Mouse (Mus musculus): ENCODE results near the gene Tmem208. TPM values are rescaled to one million over a fixed set of nuclear protein-coding genes. Genes with fewer than 3 reads are reported as not detected.

Gene Tmem208
- polyA plus RNA-seq, 1 experiment from 2014 or later, result 115 TPM

GRCm38 (mm10) chr8:105341399-105341798 lies 15.2 kb downstream of the Tmem208 start:
- ATAC-seq (ENCODE audit: insufficient read depth), result peak; percentile 89
- Histone ChIP-seq H3K9ac (no peak overlapping the region), H3K4me1 (ENCODE audit: insufficient read depth) (peaks cover 45% of the 10 kb centered on the region), H3K9me3 (ENCODE audit: low read depth, low read length) (no peaks in the 10 kb centered on the region), H3K27ac (ENCODE audit: low read depth) (peak overlapping the region; percentile 97), H3K27me3 (ENCODE audit: insufficient read depth, low read length) (no peaks in the 10 kb centered on the region), H3K4me3 (ENCODE audit: low read depth, low read length) (no peak overlapping the region), H3K36me3 (ENCODE audit: insufficient read depth) (peaks cover 52% of the 10 kb centered on the region), H3K4me2 (peak overlapping the region; percentile 44; the same call in 1 of the 2 replicates)
- WGBS, result 31% methylated on average over 8 of the region's 8 CpGs
- peak; percentile 98 for DNase-seq
- no peak for TF ChIP-seq CTCF (IDR thresholded peaks at IDR 0.05; ENCODE audit: low read depth)

GRCm38 (mm10) chr8:105342768-105343167 lies 16.6 kb downstream of the Tmem208 start:
- Histone ChIP-seq H3K9ac (no peak overlapping the region; the same call in none of the 2 replicates), H3K4me2 (peak overlapping the region; percentile 90), H3K4me3 (ENCODE audit: low read depth, low read length) (peak overlapping the region; percentile 10; the same call in 1 of the 2 replicates), H3K9me3 (ENCODE audit: low read depth, low read length) (no peaks in the 10 kb centered on the region), H3K27ac (ENCODE audit: low read depth) (peak overlapping the region; percentile 96), H3K36me3 (ENCODE audit: insufficient read depth) (peaks cover 39% of the 10 kb centered on the region), H3K4me1 (ENCODE audit: insufficient read depth) (peaks cover 45% of the 10 kb centered on the region), H3K27me3 (ENCODE audit: insufficient read depth, low read length) (no peaks in the 10 kb centered on the region)
- no peak for TF ChIP-seq CTCF (IDR thresholded peaks at IDR 0.05; ENCODE audit: low read depth)
- DNase-seq (no peak), ATAC-seq (ENCODE audit: insufficient read depth) (no peak)
- WGBS, result 57% methylated on average over 4 of the region's 4 CpGs

GRCm38 (mm10) chr8:105343791-105344574 lies 17.8 kb downstream of the Tmem208 start:
- peak; percentile 75 for DNase-seq
- H3K4me3 ChIP-seq (ENCODE audit: low read depth, low read length), result peak overlapping the region; percentile 84
- WGBS, result 26% methylated on average over 8 of the region's 8 CpGs
- no peaks in the 10 kb centered on the region for H3K9me3 ChIP-seq (ENCODE audit: low read depth, low read length)
- H3K27me3 ChIP-seq (ENCODE audit: insufficient read depth, low read length), result no peaks in the 10 kb centered on the region
- peak overlapping the region; percentile 83 for H3K9ac ChIP-seq
- H3K27ac ChIP-seq (ENCODE audit: low read depth), result peak overlapping the region; percentile 96
- H3K36me3 ChIP-seq (ENCODE audit: insufficient read depth), result peaks cover 27% of the 10 kb centered on the region
- H3K4me1 ChIP-seq (ENCODE audit: insufficient read depth), result peaks cover 45% of the 10 kb centered on the region
- no peak for TF ChIP-seq CTCF (IDR thresholded peaks at IDR 0.05; ENCODE audit: low read depth)
- H3K4me2 ChIP-seq, result peak overlapping the region; percentile 90
- no peak for ATAC-seq (ENCODE audit: insufficient read depth)

- ATAC-seq (ENCODE audit: insufficient read depth), result no peak
- DNase-seq, result peak; percentile 51
- Histone ChIP-seq H3K4me2 (peak overlapping the region; percentile 90), H3K36me3 (ENCODE audit: insufficient read depth) (peaks cover 18% of the 10 kb centered on the region), H3K4me3 (ENCODE audit: low read depth, low read length) (peak overlapping the region; percentile 84), H3K9ac (peak overlapping the region; percentile 83), H3K27ac (ENCODE audit: low read depth) (peak overlapping the region; percentile 96), H3K9me3 (ENCODE audit: low read depth, low read length) (no peaks in the 10 kb centered on the region), H3K4me1 (ENCODE audit: insufficient read depth) (peaks cover 39% of the 10 kb centered on the region), H3K27me3 (ENCODE audit: insufficient read depth, low read length) (peaks cover 4% of the 10 kb centered on the region; the same call in 1 of the 2 replicates)
- no peak for TF ChIP-seq CTCF (IDR thresholded peaks at IDR 0.05; ENCODE audit: low read depth)
- 29% methylated on average over 7 of the region's 7 CpGs for WGBS
Measured at GRCm38 (mm10) chr8:105345061-105345975, 19.2 kb downstream of the Tmem208 start.

GRCm38 (mm10) chr8:105346611-105347427 lies 20.7 kb downstream of the Tmem208 start:
- peaks cover 18% of the 10 kb centered on the region for H3K36me3 ChIP-seq (ENCODE audit: insufficient read depth)
- ATAC-seq (ENCODE audit: insufficient read depth) (peak; percentile 25), DNase-seq (peak; percentile 85)
- H3K9ac ChIP-seq, result peak overlapping the region; percentile 83
- TF ChIP-seq CTCF (IDR thresholded peaks at IDR 0.05; ENCODE audit: low read depth), result no peak
- 0% methylated on average over 34 of the region's 34 CpGs for WGBS
- H3K27ac ChIP-seq (ENCODE audit: low read depth), result peak overlapping the region; percentile 96
- H3K4me2 ChIP-seq, result peak overlapping the region; percentile 90
- H3K4me3 ChIP-seq (ENCODE audit: low read depth, low read length), result peak overlapping the region; percentile 84
- H3K4me1 ChIP-seq (ENCODE audit: insufficient read depth), result peaks cover 31% of the 10 kb centered on the region
- H3K9me3 ChIP-seq (ENCODE audit: low read depth, low read length), result no peaks in the 10 kb centered on the region
- peaks cover 4% of the 10 kb centered on the region; the same call in 1 of the 2 replicates for H3K27me3 ChIP-seq (ENCODE audit: insufficient read depth, low read length)

- Histone ChIP-seq H3K4me3 (ENCODE audit: low read depth, low read length) (peak within 1 kb of the TSS; percentile 84), H3K9me3 (ENCODE audit: low read depth, low read length) (no peaks in the 10 kb centered on the region), H3K4me1 (ENCODE audit: insufficient read depth) (peaks cover 29% of the 10 kb centered on the region), H3K4me2 (peak within 1 kb of the TSS; percentile 90), H3K36me3 (ENCODE audit: insufficient read depth) (peaks cover 18% of the 10 kb centered on the region), H3K27ac (ENCODE audit: low read depth) (peak within 1 kb of the TSS; percentile 96), H3K9ac (peak within 1 kb of the TSS; percentile 83), H3K27me3 (ENCODE audit: insufficient read depth, low read length) (peaks cover 4% of the 10 kb centered on the region; the same call in 1 of the 2 replicates)
- peak; percentile 86 for ATAC-seq (ENCODE audit: insufficient read depth)
- DNase-seq, result peak; percentile 100
- TF ChIP-seq CTCF (IDR thresholded peaks at IDR 0.05; ENCODE audit: low read depth), result peak; percentile 31
- WGBS, result under 1% methylated on average over 53 of the region's 53 CpGs
Measured at GRCm38 (mm10) chr8:105347428-105348221, 21.5 kb downstream of the Tmem208 start, which contains the start of gene Fhod1. TSS of gene Fhod1 (minus strand) at chr8:105347953.

All from lung, embryonic 14.5 days (tissue).